Mouse (Mus musculus) heart, embryonic 11.5 days (tissue): ENCODE results near the gene Mettl21c. TPM values are rescaled to one million over a fixed set of nuclear protein-coding genes. Genes with fewer than 3 reads are reported as not detected.
"Not testable (repeated sequence)": the region's sequence is repeated elsewhere in the genome, so short reads cannot be mapped to it uniquely, and the experiment has no call there.

Experiments
- ATAC-seq: fragments of 200-750 bp; cut with Nextera tagmentation; replicated peaks from 2 replicates; pipeline ENCODE4 v1.8.0; 2017; ENCODE audit warnings: moderate library complexity; ENCODE audit not compliant: insufficient number of reproducible peaks, low FRiP score, low TSS enrichment
- H3K27ac ChIP-seq: fragments of 300-500 bp; sonication (generic); 2 replicates; pipeline ENCODE4 v1.5.1; 2014; ENCODE audit warnings: mild to moderate bottlenecking, low read depth, low read length
- H3K27me3 ChIP-seq: fragments of 300-500 bp; sonication (generic); 2 replicates; pipeline ENCODE4 v1.6.1; 2014; ENCODE audit warnings: mild to moderate bottlenecking, low read length, mixed read lengths; ENCODE audit not compliant: control insufficient read depth, insufficient read depth
- H3K36me3 ChIP-seq: fragments of 300-500 bp; sonication (generic); 2 replicates; pipeline ENCODE4 v1.6.1; 2014; ENCODE audit warnings: mild to moderate bottlenecking, low read length, moderate library complexity, mixed read lengths; ENCODE audit not compliant: control insufficient read depth, insufficient read depth
- H3K4me1 ChIP-seq: fragments of 300-500 bp; sonication (generic); 2 replicates; pipeline ENCODE4 v1.6.1; 2014; ENCODE audit warnings: low read length; ENCODE audit not compliant: control insufficient read depth, insufficient read depth
- H3K4me2 ChIP-seq: fragments of 300-500 bp; sonication (generic); 2 replicates; pipeline ENCODE4 v1.6.1; 2014; ENCODE audit warnings: mild to moderate bottlenecking, moderate library complexity
- H3K4me3 ChIP-seq: fragments of 300-500 bp; sonication (generic); 2 replicates; pipeline ENCODE4 v1.5.1; 2014; ENCODE audit warnings: low read depth, low read length
- H3K9ac ChIP-seq: fragments of 300-500 bp; sonication (generic); 2 replicates; pipeline ENCODE4 v1.6.1; 2014; ENCODE audit warnings: mild to moderate bottlenecking, low read depth, low read length, moderate library complexity
- H3K9me3 ChIP-seq: fragments of 300-500 bp; sonication (generic); replicated peaks from 2 replicates; pipeline ENCODE4 v1.6.1; 2016; ENCODE audit warnings: low read length; ENCODE audit not compliant: control insufficient read depth
- WGBS: fragments of 180-500 bp; shearing (Covaris S2); extraction: QIAGEN DNeasy Blood & Tissue Kit; methylation state at CpG from one replicate; pipeline ENCODE4 v1.1.7; 2014; ENCODE audit not compliant: insufficient replicate concordance; 5-methylcytosine and 5-hydroxymethylcytosine counted together
- polyA plus RNA-seq: library from polyadenylated mRNA; unstranded; fragments of >200 nt; fragmentation: Nextera tagmentation; extraction: Ambion mirVana; gene quantifications from 2 replicates; pipeline ENCODE4 v1.2.1, GENCODE M21; 2014

Gene Mettl21c
- polyA plus RNA-seq, result 0.35 and 0.83 TPM in 2 replicates

DNA sequence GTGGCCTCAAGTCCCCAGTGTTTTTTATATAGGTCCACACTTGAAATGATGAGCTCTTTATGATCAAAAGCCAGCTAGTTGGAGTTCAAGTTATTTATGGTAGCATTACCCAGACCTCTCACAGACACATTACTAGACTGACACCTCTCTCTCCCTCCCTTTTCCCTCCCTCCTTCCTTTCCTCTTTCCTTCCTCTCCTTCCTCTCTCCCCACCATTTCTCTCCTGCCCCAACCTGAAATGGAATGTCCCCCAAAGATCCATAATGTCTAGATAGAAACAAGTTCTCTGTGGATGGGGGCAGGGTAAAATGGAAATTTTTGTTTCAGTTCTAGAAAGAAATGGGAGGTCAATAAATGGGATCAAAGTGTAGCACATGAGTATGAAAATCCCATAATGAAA is at the start of gene Mettl21c:
Gene Mettl21c, minus strand, starts transcription at position 101 of the 400 bp plus-strand sequence.
- no peak within 1 kb of the TSS for H3K27ac ChIP-seq
- H3K4me2 ChIP-seq, result no peak within 1 kb of the TSS
- H3K4me1 ChIP-seq, result no peaks in the 10 kb centered on the region
- H3K27me3 ChIP-seq, result no peaks in the 10 kb centered on the region
- H3K36me3 ChIP-seq, result no peaks in the 10 kb centered on the region
- no peak within 1 kb of the TSS for H3K4me3 ChIP-seq
- H3K9me3 ChIP-seq, result no peaks in the 10 kb centered on the region
- no peak for ATAC-seq
- no peak within 1 kb of the TSS for H3K9ac ChIP-seq

DNA sequence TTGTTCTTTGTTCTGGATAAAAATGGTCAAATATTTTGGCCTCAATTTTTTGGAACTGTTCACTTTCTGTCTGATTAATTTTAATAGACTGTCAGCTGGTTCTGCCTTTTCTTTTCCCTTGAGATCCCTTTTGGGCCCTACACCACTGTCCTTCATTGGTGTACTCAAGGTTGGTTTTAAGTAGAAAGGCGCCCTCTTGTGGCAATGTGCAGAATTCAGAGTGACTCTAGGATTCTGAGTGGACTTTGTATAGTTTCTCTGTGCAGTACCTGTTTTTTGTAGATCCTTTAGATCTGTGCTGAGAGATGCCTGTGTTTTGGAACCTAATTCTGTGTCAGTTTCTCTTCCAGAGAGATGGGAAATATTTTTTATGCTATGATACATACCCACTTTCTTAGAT is 44.8 kb upstream of the Mettl21c start:
- Histone ChIP-seq H3K9me3 (no peaks in the 10 kb centered on the region), H3K9ac (no peak overlapping the region), H3K4me2 (no peak overlapping the region), H3K27me3 (no peaks in the 10 kb centered on the region), H3K27ac (no peak overlapping the region), H3K4me1 (no peaks in the 10 kb centered on the region), H3K4me3 (no peak overlapping the region), H3K36me3 (no peaks in the 10 kb centered on the region)
- WGBS, result 0% methylated on average over 1 of the region's 1 CpGs
- no peak for ATAC-seq

- 87% methylated on average over 6 of the region's 6 CpGs for WGBS
- Histone ChIP-seq H3K36me3 (no peaks in the 10 kb centered on the region), H3K4me1 (no peaks in the 10 kb centered on the region), H3K9ac (no peak overlapping the region), H3K27ac (no peak overlapping the region), H3K9me3 (no peaks in the 10 kb centered on the region), H3K27me3 (no peaks in the 10 kb centered on the region), H3K4me2 (no peak overlapping the region), H3K4me3 (no peak overlapping the region)
- ATAC-seq, result no peak
Observed at GRCm38 (mm10) chr1:44063439-44063838, 43.6 kb upstream of the Mettl21c start.

DNA sequence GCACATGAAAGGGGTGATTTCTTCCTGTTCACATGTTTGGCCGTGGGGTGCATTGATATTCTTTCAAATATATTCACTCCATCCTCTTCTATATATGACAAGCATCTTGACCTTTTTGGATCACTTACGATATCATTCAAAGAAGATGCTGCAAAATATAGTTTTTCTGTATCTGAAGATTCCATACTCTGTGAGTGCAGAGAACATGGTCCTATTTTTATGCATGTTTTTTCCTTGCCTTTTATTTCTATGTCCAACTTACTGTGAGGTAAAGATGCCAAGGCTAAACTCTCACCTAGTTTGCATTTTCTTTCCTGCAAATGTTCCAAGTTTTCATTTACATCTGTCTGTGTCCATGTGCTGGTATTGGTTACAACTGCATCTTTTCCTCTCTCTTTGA is 42.0 kb upstream of the Mettl21c start, which contains the start of gene Gm8251:
Gene Gm8251, minus strand, starts transcription at position 101 of the 400 bp plus-strand sequence.
- H3K4me2 ChIP-seq, result no peak within 1 kb of the TSS
- no peaks in the 10 kb centered on the region for H3K27me3 ChIP-seq
- no peak within 1 kb of the TSS for H3K4me3 ChIP-seq
- H3K4me1 ChIP-seq, result no peaks in the 10 kb centered on the region
- no peaks in the 10 kb centered on the region for H3K9me3 ChIP-seq
- 88% methylated on average over 2 of the region's 2 CpGs for WGBS
- no peaks in the 10 kb centered on the region for H3K36me3 ChIP-seq
- H3K27ac ChIP-seq, result no peak within 1 kb of the TSS
- ATAC-seq, result no peak
- no peak within 1 kb of the TSS for H3K9ac ChIP-seq

DNA sequence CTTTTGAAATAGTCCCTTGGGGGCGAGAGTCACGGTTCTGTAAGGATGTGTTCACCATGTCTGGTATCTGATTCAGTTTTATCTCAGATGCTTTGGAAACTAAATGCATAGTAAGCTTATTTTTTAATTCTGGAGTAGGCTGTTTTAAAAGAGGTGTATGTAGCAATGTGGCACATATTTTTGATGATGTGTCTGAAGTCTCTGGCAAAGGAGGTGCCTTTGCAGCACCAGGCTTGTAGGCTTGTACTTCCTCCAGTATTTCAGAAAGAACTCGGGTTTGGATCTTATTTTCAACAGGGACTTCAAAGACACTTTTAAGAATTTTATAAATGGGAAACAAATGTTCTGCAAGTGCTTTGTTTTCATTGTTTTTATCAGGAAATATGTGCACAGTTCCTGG is 38.0 kb upstream of the Mettl21c start:
- no peaks in the 10 kb centered on the region for H3K27me3 ChIP-seq
- no peak for ATAC-seq
- no peak overlapping the region for H3K9ac ChIP-seq
- H3K9me3 ChIP-seq, result no peaks in the 10 kb centered on the region
- no peaks in the 10 kb centered on the region for H3K36me3 ChIP-seq
- H3K27ac ChIP-seq, result no peak overlapping the region
- no peaks in the 10 kb centered on the region for H3K4me1 ChIP-seq
- WGBS, result 75% methylated on average over 3 of the region's 3 CpGs
- no peak overlapping the region for H3K4me2 ChIP-seq
- H3K4me3 ChIP-seq, result no peak overlapping the region

GRCm38 (mm10) chr1:44046556-44046955 is 26.7 kb upstream of the Mettl21c start:
- ATAC-seq, result no peak
- Histone ChIP-seq H3K4me3 (no peak overlapping the region), H3K27me3 (no peaks in the 10 kb centered on the region), H3K4me1 (no peaks in the 10 kb centered on the region), H3K9ac (no peak overlapping the region), H3K27ac (no peak overlapping the region), H3K9me3 (no peaks in the 10 kb centered on the region), H3K4me2 (no peak overlapping the region), H3K36me3 (no peaks in the 10 kb centered on the region)
- WGBS, result 72% methylated on average over 2 of the region's 2 CpGs

DNA sequence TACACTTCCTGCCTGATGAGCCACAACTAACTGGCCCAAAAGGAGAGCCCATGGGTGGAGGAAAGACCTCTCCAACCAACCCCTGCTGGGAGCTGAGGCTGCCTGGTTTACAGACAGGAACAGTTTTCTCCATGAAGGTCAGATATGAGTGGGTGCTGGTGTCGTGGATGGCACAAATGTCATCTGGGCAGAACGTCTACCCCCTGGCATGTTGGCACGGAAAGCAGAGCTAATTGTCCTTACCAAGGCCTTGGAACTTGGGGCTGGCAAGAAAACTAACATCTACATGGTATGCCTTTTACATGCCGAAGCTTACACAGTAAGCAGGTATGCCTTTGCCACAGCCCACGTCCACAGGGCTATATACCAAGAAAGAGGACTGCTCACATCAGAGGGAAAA is 25.9 kb upstream of the Mettl21c start:
- not testable (repeated sequence) for H3K4me2 ChIP-seq, H3K36me3 ChIP-seq, ATAC-seq, H3K9me3 ChIP-seq, H3K27me3 ChIP-seq, H3K4me3 ChIP-seq, H3K27ac ChIP-seq, H3K4me1 ChIP-seq, H3K9ac ChIP-seq
- 76% methylated on average over 5 of the region's 5 CpGs for WGBS

DNA sequence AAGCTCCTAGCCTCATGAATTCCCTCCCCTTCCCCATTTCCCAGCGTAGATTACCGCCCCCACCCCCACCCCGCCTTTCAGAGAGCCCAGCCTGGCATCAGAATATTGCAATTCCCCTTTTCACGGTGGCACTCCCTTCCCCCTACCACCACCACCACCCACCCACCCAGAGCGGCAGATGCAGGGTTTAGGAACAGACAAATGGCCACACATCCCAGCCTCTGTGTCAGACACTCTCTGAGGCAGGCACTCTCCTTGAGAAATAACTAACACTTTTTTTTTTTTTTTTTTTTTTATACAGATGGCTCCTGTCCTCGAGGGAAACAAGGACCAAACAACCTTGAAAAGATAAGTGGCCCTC is 22.7 kb upstream of the Mettl21c start:
- Histone ChIP-seq H3K36me3 (no peaks in the 10 kb centered on the region), H3K9me3 (no peaks in the 10 kb centered on the region), H3K27me3 (no peaks in the 10 kb centered on the region), H3K4me3 (peak overlapping the region; percentile 48), H3K27ac (0 out of 2 replicates have a peak overlapping the region, but pooled peaks have one; percentile 15), H3K4me2 (peak overlapping the region; percentile 71), H3K9ac (peak overlapping the region; percentile 74), H3K4me1 (no peaks in the 10 kb centered on the region)
- no peak for ATAC-seq
- 5% methylated on average over 6 of the region's 6 CpGs for WGBS

DNA sequence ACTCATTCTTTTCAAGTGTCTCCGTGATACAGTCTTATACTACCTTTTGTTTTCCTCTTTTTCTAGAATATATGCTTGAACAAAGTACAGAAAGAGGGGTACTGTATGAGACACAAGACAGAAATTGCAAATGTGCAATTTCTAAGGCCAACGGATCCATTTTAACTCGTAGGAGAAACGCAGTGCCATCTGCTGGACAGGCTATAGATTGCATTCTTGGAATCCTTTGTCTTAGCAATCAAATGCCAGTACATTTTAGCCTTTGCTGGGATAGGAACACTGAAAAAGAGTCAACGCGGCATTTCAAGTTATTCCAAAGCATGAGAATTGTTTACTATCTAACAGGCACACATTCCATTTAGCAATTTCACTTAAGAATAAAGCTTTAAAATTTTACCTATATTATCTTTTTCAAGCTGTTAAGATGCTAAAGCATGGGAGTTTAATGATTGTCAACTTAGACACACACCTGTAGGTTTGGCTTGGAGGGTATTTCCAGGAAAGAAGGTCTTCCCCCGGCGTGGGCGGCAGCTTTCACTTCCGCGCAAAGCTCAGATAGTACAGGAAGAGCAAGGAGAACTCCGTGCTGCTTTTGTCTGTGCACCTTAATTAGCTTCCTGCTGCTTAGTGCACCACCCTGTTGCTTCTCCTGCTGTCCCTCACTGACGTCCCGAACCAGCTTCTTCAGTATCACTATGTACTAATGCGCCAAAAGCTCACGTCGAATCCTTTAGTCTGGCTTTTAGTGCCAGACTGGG is 22.1 kb upstream of the Mettl21c start:
- Histone ChIP-seq H3K4me2 (peak overlapping the region; percentile 71), H3K4me1 (no peaks in the 10 kb centered on the region), H3K27ac (0 out of 2 replicates have a peak overlapping the region, but pooled peaks have one; percentile 15), H3K36me3 (no peaks in the 10 kb centered on the region), H3K4me3 (peak overlapping the region; percentile 48), H3K9ac (peak overlapping the region; percentile 74), H3K27me3 (no peaks in the 10 kb centered on the region), H3K9me3 (no peaks in the 10 kb centered on the region)
- ATAC-seq, result no peak
- WGBS, result 1% methylated on average over 17 of the region's 17 CpGs
